Mouse (Mus musculus) intestine, embryonic 14.5 days (tissue): ENCODE data around the gene Eef2. TPM values are rescaled to one million over a fixed set of nuclear protein-coding genes. Genes with fewer than 3 reads are reported as not detected.
A peak's percentile ranks its signal among the peaks of the same experiment; 100 is the strongest.
"Not testable (repeated sequence)": the region's sequence is repeated elsewhere in the genome, so short reads cannot be mapped to it uniquely, and the experiment has no call there.

ENCODE experiments used
- ATAC-seq: fragments of 200-750 bp; cut with Nextera tagmentation; replicated peaks from 2 replicates; pipeline ENCODE4 v1.8.0; 2017; ENCODE audit warnings: low read depth, moderate number of reproducible peaks, moderate TSS enrichment, moderate library complexity; ENCODE audit not compliant: low FRiP score, low TSS enrichment
- DNase-seq: peaks from one replicate; pipeline ENCODE4 v3.0.0-alpha.2; 2018; ENCODE audit warnings: low spot score
- H3K27ac ChIP-seq: fragments of 300-500 bp; sonication (generic); 2 replicates; pipeline ENCODE4 v1.5.1; 2014; ENCODE audit warnings: low read depth, mild to moderate bottlenecking, control low read depth
- H3K27me3 ChIP-seq: fragments of 300-500 bp; sonication (generic); replicated peaks from 2 replicates; pipeline ENCODE4 v1.6.1; 2014; ENCODE audit warnings: low read length, control low read depth; ENCODE audit not compliant: control insufficient read depth, insufficient read depth
- H3K36me3 ChIP-seq: fragments of 300-500 bp; sonication (generic); 2 replicates; pipeline ENCODE4 v1.6.1; 2014; ENCODE audit warnings: low read length, control low read depth; ENCODE audit not compliant: control insufficient read depth, insufficient read depth
- H3K4me1 ChIP-seq: fragments of 300-500 bp; sonication (generic); replicated peaks from 2 replicates; pipeline ENCODE4 v1.6.1; 2014; ENCODE audit warnings: low read length, control low read depth, mixed read lengths; ENCODE audit not compliant: control insufficient read depth, insufficient read depth
- H3K4me2 ChIP-seq: fragments of 300-500 bp; sonication (generic); 2 replicates; pipeline ENCODE4 v1.6.1; 2014; ENCODE audit warnings: low read length
- H3K4me3 ChIP-seq: fragments of 300-500 bp; sonication (generic); 2 replicates; pipeline ENCODE4 v1.5.1; 2014; ENCODE audit warnings: low read depth, low read length, control low read depth, mixed read lengths
- H3K9ac ChIP-seq: fragments of 300-500 bp; sonication (generic); 2 replicates; pipeline ENCODE4 v1.6.1; 2014; ENCODE audit warnings: mild to moderate bottlenecking, low read length
- H3K9me3 ChIP-seq: fragments of 300-500 bp; sonication (generic); 2 replicates; pipeline ENCODE4 v1.6.1; 2016; ENCODE audit warnings: low read length, control low read depth; ENCODE audit not compliant: control insufficient read depth
- WGBS: fragments of 180-500 bp; shearing (Covaris S2); extraction: QIAGEN DNeasy Blood & Tissue Kit; methylation state at CpG from one replicate; pipeline ENCODE4 v1.1.7; 2014; 5-methylcytosine and 5-hydroxymethylcytosine counted together
- polyA plus RNA-seq: library from polyadenylated mRNA; unstranded; fragments of >200 nt; fragmentation: Nextera tagmentation; extraction: Ambion mirVana; gene quantifications from 2 replicates; pipeline ENCODE4 v1.2.1, GENCODE M21; 2014

Eef2 gene
- polyA plus RNA-seq, 1 experiment from 2014 or later = 490 TPM

GRCm38 (mm10) chr10:81217267-81217666 lies 40.8 kb downstream of the Eef2 start:
- H3K27ac ChIP-seq, H3K9me3 ChIP-seq, ATAC-seq, H3K4me2 ChIP-seq, H3K4me1 ChIP-seq, H3K4me3 ChIP-seq, DNase-seq, H3K27me3 ChIP-seq, H3K36me3 ChIP-seq, H3K9ac ChIP-seq: not testable (repeated sequence)
- WGBS = 11% methylated on average over 1 of the region's 1 CpGs

GRCm38 (mm10) chr10:81217964-81218363 lies 41.5 kb downstream of the Eef2 start:
- no peak overlapping the region for H3K4me3 ChIP-seq
- peak; percentile 84 for DNase-seq
- H3K9ac ChIP-seq = no peak overlapping the region
- no peaks in the 10 kb centered on the region for H3K27me3 ChIP-seq
- H3K36me3 ChIP-seq = no peaks in the 10 kb centered on the region
- 35% methylated on average over 7 of the region's 7 CpGs for WGBS
- H3K9me3 ChIP-seq = no peaks in the 10 kb centered on the region
- H3K4me1 ChIP-seq = no peaks in the 10 kb centered on the region
- H3K4me2 ChIP-seq = no peak overlapping the region
- peak; percentile 47; the same call in 1 of the 2 replicates for ATAC-seq
- H3K27ac ChIP-seq = no peak overlapping the region

GRCm38 (mm10) chr10:81221402-81222015 lies 45.1 kb downstream of the Eef2 start:
- Histone ChIP-seq H3K9ac (no peak overlapping the region), H3K4me1 (no peaks in the 10 kb centered on the region), H3K4me2 (no peak overlapping the region), H3K36me3 (no peaks in the 10 kb centered on the region), H3K9me3 (no peaks in the 10 kb centered on the region), H3K27me3 (no peaks in the 10 kb centered on the region), H3K4me3 (no peak overlapping the region), H3K27ac (no peak overlapping the region)
- ATAC-seq (peak; percentile 76), DNase-seq (no peak)
- whole genome bisulfite sequencing = 80% methylated on average over 5 of the region's 5 CpGs

GRCm38 (mm10) chr10:81223731-81224130 lies 47.3 kb downstream of the Eef2 start:
- not testable (repeated sequence) for H3K9me3 ChIP-seq, H3K4me1 ChIP-seq, H3K27me3 ChIP-seq, H3K9ac ChIP-seq, ATAC-seq, DNase-seq, H3K36me3 ChIP-seq, H3K27ac ChIP-seq, H3K4me3 ChIP-seq, H3K4me2 ChIP-seq
- 42% methylated on average over 2 of the region's 2 CpGs for WGBS

- Histone ChIP-seq H3K27me3 (peaks cover 32% of the 10 kb centered on the region), H3K36me3 (no peaks in the 10 kb centered on the region), H3K27ac (no peak overlapping the region), H3K4me1 (peaks cover 11% of the 10 kb centered on the region), H3K9me3 (no peaks in the 10 kb centered on the region), H3K4me2 (0 out of 2 replicates have a peak overlapping the region, but pooled peaks have one; percentile 26), H3K9ac (no peak overlapping the region), H3K4me3 (peak overlapping the region; percentile 13)
- DNase-seq = no peak
- ATAC-seq = no peak
- WGBS = 14% methylated on average over 20 of the region's 20 CpGs
Measured at GRCm38 (mm10) chr10:81229735-81230437, 53.5 kb downstream of the Eef2 start.

GRCm38 (mm10) chr10:81230438-81231332 lies 54.3 kb downstream of the Eef2 start, which contains the start of gene Atcay:
Atcay (minus strand) TSS chr10:81230833.
- Histone ChIP-seq H3K4me2 (peak within 1 kb of the TSS; percentile 26; the same call in 1 of the 2 replicates), H3K27ac (no peak within 1 kb of the TSS), H3K9ac (0 out of 2 replicates have a peak within 1 kb of the TSS, but pooled peaks have one; percentile 16), H3K4me1 (peaks cover 11% of the 10 kb centered on the region), H3K36me3 (no peaks in the 10 kb centered on the region), H3K4me3 (peak within 1 kb of the TSS; percentile 13), H3K9me3 (no peaks in the 10 kb centered on the region), H3K27me3 (peaks cover 32% of the 10 kb centered on the region)
- DNase-seq (no peak), ATAC-seq (no peak)
- WGBS = 9% methylated on average over 27 of the region's 27 CpGs

- peaks cover 32% of the 10 kb centered on the region for H3K27me3 ChIP-seq
- no peak overlapping the region for H3K9ac ChIP-seq
- H3K9me3 ChIP-seq = no peaks in the 10 kb centered on the region
- H3K4me1 ChIP-seq = peaks cover 11% of the 10 kb centered on the region
- H3K4me2 ChIP-seq = no peak overlapping the region
- H3K27ac ChIP-seq = no peak overlapping the region
- no peak overlapping the region for H3K4me3 ChIP-seq
- DNase-seq (no peak), ATAC-seq (no peak)
- no peaks in the 10 kb centered on the region for H3K36me3 ChIP-seq
- WGBS = 60% methylated on average over 7 of the region's 7 CpGs
Measured at GRCm38 (mm10) chr10:81231436-81231835, 55.0 kb downstream of the Eef2 start.
